Mouse (Mus musculus): ENCODE results near the gene Mthfd1l.
"Not testable (repeated sequence)": the region's sequence is repeated elsewhere in the genome, so short reads cannot be mapped to it uniquely, and the experiment has no call there.

Mthfd1l gene

DNA sequence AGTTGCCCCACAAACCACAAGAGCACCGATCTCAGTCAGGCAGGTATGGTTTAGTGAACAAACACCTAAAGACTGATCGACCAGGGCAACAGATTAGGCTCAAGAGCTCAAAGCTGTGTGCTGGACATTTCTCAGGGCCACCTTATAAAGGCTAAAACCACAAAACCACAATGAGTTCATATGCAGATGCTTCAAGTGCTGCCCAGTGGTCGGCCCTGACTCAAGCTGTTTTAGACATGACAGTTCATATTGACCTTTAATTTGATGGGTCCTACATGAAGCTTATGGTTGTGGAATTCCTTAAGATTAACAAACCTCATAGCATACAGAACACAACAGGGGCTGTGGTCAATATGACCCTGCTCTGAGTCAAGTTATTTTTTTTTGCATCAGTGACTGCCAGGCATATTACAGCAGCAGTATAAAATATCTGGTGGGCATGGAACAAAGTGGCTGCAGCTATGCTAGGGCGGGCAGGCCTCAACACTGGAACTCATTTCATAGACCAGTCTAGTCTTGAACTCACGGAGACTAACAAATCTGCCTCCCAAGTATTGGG, 227.7 kb downstream of the Mthfd1l start:
- DNase-seq (ENCODE audit: low read depth, low spot score) = no peak

GRCm38 (mm10) chr10:4201141-4201540, 228.2 kb downstream of the Mthfd1l start:
- peak; percentile 16 for DNase-seq (ENCODE audit: low read depth, low spot score)

DNA sequence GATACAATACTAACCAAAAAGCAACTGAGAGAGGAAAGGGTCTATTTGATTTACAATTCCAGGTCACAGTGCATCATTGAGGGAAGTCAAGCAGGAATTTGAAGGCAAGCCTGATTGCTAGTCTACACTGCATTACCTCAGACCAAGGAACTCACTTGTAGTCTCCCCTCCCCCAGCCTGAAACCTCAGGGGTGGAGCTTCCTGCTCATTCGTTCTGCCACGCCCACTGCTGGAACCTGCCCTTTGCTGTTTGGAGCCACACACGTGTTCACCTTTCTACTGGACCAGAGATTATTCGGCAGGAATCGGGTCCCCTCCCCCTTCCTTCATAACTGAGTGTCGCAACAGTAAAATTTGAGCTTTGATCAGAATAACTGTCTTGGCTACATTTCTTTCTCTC, 230.7 kb downstream of the Mthfd1l start:
- not testable (repeated sequence) for DNase-seq (ENCODE audit: low read depth, low spot score)

DNA sequence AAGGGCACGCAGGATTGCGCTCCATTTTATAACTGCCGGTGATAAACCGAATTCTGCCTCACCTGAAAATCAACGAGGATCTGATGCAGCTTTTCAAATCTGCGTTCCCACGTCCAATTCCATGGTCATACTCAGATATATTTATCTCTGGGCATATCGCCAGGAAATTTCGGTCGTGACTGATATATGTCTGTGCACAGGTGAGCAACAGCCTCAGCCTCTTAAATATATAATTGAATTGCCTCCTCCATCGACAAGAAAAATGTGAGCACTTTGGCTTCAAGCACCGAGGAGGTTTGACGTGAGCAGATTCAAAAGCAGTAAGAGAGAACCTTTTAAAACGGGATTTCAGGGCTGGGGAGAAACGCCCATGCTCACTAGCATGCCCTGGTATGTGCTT, 236.1 kb downstream of the Mthfd1l start:
- no peak for DNase-seq (ENCODE audit: low read depth, low spot score)

DNA sequence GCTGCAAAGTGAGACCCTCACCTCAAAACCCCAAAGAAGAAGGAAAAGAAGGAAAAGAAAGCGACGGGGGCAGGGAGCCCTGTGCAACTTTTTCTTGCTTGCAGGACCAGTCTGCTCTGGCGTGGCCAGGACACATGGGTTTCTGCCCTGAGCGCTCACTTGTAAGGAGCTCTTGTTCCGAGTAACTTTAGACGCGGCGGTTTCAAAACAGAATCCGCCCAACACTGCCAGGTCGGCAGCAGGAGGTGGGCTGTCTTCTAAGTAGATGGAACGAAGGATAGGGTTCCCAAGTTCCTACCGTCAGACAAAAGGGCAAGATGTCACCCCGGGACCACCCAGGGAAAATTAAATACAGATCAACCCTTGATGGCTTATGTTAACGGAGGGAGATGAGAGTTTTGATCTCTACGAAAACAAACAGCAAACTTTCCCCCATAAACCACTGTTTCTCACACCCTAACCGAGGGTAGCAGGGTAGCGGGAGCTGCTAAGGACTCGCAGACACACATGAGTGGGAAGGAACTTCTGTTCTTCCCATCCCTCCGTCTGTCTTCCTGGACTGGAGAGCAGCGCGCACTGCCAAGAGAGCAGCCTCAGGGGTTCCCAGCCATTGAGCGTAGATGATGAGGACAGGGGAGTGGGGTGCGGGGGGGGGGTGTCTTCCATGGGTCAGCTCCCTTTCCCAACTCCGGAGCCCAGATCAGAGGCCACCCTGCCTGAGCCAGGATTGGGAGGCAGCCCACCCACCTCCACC, 237.6 kb downstream of the Mthfd1l start:
- DNase-seq (ENCODE audit: low read depth, low spot score) = no peak

- DNase-seq (ENCODE audit: low read depth, low spot score) = no peak
Measured at GRCm38 (mm10) chr10:4211067-4211447, 238.1 kb downstream of the Mthfd1l start.
